Mouse (Mus musculus) adrenal gland, adult (tissue): ENCODE measurements around the gene Bnip1.
A peak's percentile ranks its signal among the peaks of the same experiment; 100 is the strongest.

Source experiments
- DNase-seq, 2 experiments: peaks; one replicate each; pipeline ENCODE4 v3.0.0; 2022 to 2023; ENCODE audit warnings: low spot score in 1 of 2; ENCODE audit not compliant: inconsistent age in 2 of 2

Gene Bnip1

GRCm38 (mm10) chr17:26839718-26840438 lies 59.0 kb downstream of the Bnip1 start:
- DNase-seq, result peak in 1 of 2 experiments; percentile 41

GRCm38 (mm10) chr17:26840439-26840780 lies 59.5 kb downstream of the Bnip1 start:
- DNase-seq, result no peak

- no peak for DNase-seq
Observed at GRCm38 (mm10) chr17:26840922-26841731, 60.3 kb downstream of the Bnip1 start.

GRCm38 (mm10) chr17:26841981-26842380 lies 61.1 kb downstream of the Bnip1 start:
- no peak for DNase-seq
